Mouse (Mus musculus) stomach, postnatal 0 days (tissue): Measurements from ENCODE around the gene Gpr182.

Source experiments
- CTCF ChIP-seq: IDR thresholded peaks from 2 replicates; pipeline ENCODE4 v1.5.1; 2016; ENCODE audit warnings: antibody characterized with exemption, low read depth, mild to moderate bottlenecking, moderate library complexity
- EP300 ChIP-seq: optimal IDR thresholded peaks from 2 replicates; pipeline ENCODE3; 2016; ENCODE audit warnings: antibody characterized with exemption

DNA sequence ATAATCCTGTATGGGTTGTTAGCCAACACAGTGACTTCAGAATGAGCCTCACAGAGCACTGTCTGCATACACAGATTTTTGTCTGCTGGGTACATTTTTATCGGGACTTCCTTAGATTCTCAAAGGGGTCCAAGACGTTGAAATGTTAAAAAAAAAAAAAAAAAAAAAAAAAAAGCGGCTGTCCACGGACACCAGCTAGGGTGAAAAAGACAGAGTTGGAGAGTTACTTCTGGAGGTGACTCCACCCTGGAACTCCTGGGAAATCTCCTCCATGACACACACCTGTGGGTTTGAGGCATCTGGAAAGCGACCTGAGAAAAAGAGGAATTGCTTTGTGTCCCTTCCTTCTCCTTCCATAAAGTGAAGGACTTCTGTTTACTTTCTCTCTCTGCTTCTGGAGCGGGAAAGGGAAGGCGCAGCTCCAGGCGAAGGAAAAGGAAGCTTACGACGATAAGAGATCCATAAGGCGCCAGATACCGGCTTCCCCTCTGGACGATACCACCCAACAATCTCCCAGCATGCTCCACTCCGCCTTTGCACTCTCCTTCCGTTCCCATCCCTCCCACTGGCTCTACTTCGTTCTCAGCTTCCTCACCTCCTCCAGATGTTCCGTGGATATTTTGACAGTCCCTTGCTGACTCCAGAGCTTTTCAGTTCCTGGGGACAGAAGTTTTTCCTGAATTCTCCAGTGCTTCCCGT lies 4.4 kb upstream of the Gpr182 start:
- no peak for TF ChIP-seq CTCF
- TF ChIP-seq EP300 = no peak
